Mouse (Mus musculus) intestine, embryonic 15.5 days (tissue): Measurements from ENCODE around the gene Gstz1. TPM values are rescaled to one million over a fixed set of nuclear protein-coding genes. Genes with fewer than 3 reads are reported as not detected.
"Not testable (repeated sequence)": the region's sequence is repeated elsewhere in the genome, so short reads cannot be mapped to it uniquely, and the experiment has no call there.

Experiments
- ATAC-seq: fragments of 200-750 bp; cut with Nextera tagmentation; 2 replicates; pipeline ENCODE4 v1.8.0; 2017; ENCODE audit warnings: moderate TSS enrichment, moderate library complexity
- H3K27ac ChIP-seq: fragments of 300-500 bp; sonication (generic); 2 replicates; pipeline ENCODE4 v1.5.1; 2015; ENCODE audit warnings: mild to moderate bottlenecking, inconsistent platforms
- H3K27me3 ChIP-seq: fragments of 300-500 bp; sonication (generic); replicated peaks from 2 replicates; pipeline ENCODE4 v1.6.1; 2015; ENCODE audit warnings: inconsistent platforms
- H3K36me3 ChIP-seq: fragments of 300-500 bp; sonication (generic); 2 replicates; pipeline ENCODE4 v1.6.1; 2015; ENCODE audit warnings: inconsistent platforms
- H3K4me1 ChIP-seq: fragments of 300-500 bp; sonication (generic); replicated peaks from 2 replicates; pipeline ENCODE4 v1.6.1; 2015; ENCODE audit warnings: inconsistent platforms
- H3K4me2 ChIP-seq: fragments of 300-500 bp; sonication (generic); replicated peaks from 2 replicates; pipeline ENCODE4 v1.6.1; 2015; ENCODE audit warnings: mild to moderate bottlenecking, inconsistent platforms
- H3K4me3 ChIP-seq: fragments of 300-500 bp; sonication (generic); replicated peaks from 2 replicates; pipeline ENCODE4 v1.5.1; 2015; ENCODE audit warnings: inconsistent platforms
- H3K9ac ChIP-seq: fragments of 300-500 bp; sonication (generic); 2 replicates; pipeline ENCODE4 v1.6.1; 2015; ENCODE audit warnings: inconsistent platforms
- H3K9me3 ChIP-seq: fragments of 300-500 bp; sonication (generic); 2 replicates; pipeline ENCODE4 v1.6.1; 2016; ENCODE audit warnings: inconsistent platforms
- WGBS: fragments of 180-500 bp; shearing (Covaris S2); methylation state at CpG from one replicate; pipeline ENCODE4 v1.1.7; 2015; 5-methylcytosine and 5-hydroxymethylcytosine counted together
- polyA plus RNA-seq: library from polyadenylated mRNA; unstranded; fragments of >200 nt; fragmentation: Nextera tagmentation; extraction: Ambion mirVana; gene quantifications from 2 replicates; pipeline ENCODE4 v1.2.1, GENCODE M21; 2015

Gene Gstz1
- polyA plus RNA-seq, 1 experiment from 2014 or later = 44.8 TPM

DNA sequence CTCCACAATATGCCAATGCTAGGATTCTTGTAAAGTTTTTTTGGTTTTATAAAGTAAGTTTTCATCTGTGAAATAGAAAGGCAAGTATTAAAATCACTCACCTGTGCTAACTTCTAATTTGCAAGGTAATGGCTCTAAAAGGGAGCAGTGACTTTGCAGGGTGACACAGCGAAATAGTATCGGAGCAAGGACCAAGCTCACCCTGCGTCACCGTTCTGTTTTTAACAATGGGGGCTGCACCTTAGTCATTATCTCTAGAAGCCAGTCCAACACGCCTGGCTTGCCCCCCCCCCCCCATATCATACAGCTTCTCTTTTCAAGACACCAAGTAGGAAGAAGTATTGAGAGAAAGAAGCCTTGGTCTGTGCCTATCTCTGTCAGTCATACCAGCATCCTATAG lies 13.8 kb downstream of the Gstz1 start:
- no peak for ATAC-seq
- Histone ChIP-seq H3K27ac (no peak overlapping the region), H3K36me3 (no peaks in the 10 kb centered on the region; the same call in 1 of the 2 replicates), H3K9me3 (no peaks in the 10 kb centered on the region), H3K4me3 (no peak overlapping the region), H3K4me2 (no peak overlapping the region), H3K4me1 (peaks cover 5% of the 10 kb centered on the region; the same call in 1 of the 2 replicates), H3K27me3 (no peaks in the 10 kb centered on the region), H3K9ac (no peak overlapping the region)
- 90% methylated on average over 5 of the region's 5 CpGs for WGBS

GRCm38 (mm10) chr12:87175194-87175946 lies 28.4 kb downstream of the Gstz1 start:
- Histone ChIP-seq H3K4me2 (no peak overlapping the region), H3K27me3 (no peaks in the 10 kb centered on the region), H3K4me1 (no peaks in the 10 kb centered on the region), H3K36me3 (no peaks in the 10 kb centered on the region; the same call in 1 of the 2 replicates), H3K9me3 (no peaks in the 10 kb centered on the region), H3K9ac (no peak overlapping the region), H3K4me3 (no peak overlapping the region), H3K27ac (no peak overlapping the region)
- WGBS = 75% methylated on average over 4 of the region's 4 CpGs
- ATAC-seq = no peak

DNA sequence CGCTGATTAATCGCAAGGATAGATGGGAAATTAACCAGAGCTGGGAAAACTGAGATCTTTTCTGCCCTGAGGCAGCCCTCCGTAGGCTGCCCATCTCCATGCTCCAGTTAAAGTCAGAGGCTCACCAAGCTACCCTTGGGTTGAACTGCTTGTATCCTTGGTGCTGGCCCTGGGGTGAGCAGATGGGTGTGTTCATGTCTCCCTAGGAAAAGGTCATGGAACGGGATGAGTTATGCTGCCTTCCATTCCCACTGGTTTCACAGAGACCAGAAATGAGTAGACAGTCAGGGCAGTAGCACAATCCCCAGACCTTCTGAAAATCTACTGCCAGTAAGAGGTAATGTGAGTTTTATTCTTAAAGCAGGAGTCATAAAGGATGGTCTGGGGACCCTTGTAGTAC lies 30.7 kb downstream of the Gstz1 start:
- no peak for ATAC-seq
- WGBS = 93% methylated on average over 4 of the region's 4 CpGs

DNA sequence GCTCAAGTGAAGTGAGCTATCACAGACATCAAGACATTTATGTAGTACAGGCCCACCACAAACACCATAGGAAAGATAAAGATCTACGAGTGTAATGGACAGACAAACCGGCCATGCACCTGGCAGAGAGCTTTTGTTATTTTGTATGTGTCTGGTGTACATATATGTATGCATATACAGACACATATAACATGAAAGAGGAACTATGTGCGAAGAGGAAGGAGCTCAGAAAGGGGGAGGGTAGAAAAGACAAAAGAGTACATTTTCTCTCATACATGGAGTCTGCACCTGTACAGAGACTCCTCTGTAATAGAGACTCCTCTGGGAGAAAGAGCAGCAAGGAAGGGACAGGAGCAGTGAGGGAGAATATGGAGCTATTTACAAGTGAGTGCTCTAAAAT lies 46.0 kb downstream of the Gstz1 start:
- Histone ChIP-seq H3K27ac (no peak overlapping the region), H3K9ac (no peak overlapping the region), H3K4me1 (no peaks in the 10 kb centered on the region), H3K27me3 (no peaks in the 10 kb centered on the region), H3K4me3 (no peak overlapping the region), H3K9me3 (no peaks in the 10 kb centered on the region), H3K4me2 (no peak overlapping the region), H3K36me3 (no peaks in the 10 kb centered on the region)
- WGBS = 87% methylated on average over 3 of the region's 3 CpGs
- ATAC-seq = no peak

More for the DNA sequence above, 30.7 kb downstream of the Gstz1 start:
- H3K9ac ChIP-seq = no peak overlapping the region
- no peaks in the 10 kb centered on the region for H3K36me3 ChIP-seq
- no peaks in the 10 kb centered on the region for H3K9me3 ChIP-seq
- no peak overlapping the region for H3K27ac ChIP-seq
- no peaks in the 10 kb centered on the region for H3K27me3 ChIP-seq
- H3K4me1 ChIP-seq = no peaks in the 10 kb centered on the region
- H3K4me2 ChIP-seq = no peak overlapping the region
- no peak overlapping the region for H3K4me3 ChIP-seq

- WGBS = 51% methylated on average over 1 of the region's 1 CpGs
Measured at GRCm38 (mm10) chr12:87195069-87195468, 48.1 kb downstream of the Gstz1 start.

DNA sequence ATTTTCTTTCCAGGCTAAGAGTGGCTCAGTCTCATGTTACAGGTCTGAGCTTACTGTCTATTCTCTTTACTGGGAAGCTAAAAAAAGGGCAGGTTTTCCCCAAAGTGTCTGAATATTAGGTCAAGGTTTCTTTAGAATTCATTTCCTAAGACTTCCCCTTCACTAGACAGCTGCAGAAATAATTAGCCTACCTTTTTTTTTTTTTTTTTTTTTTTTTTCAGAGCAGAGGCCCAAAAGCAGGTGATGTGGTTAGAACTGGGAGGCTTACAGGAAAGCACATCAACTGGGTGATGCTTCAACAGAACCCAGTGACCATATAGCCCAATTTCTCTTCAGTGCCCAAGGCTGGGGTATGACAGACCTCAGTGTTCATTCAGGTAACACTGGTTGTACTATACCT lies 49.3 kb downstream of the Gstz1 start:
- Histone ChIP-seq H3K27me3 (no peaks in the 10 kb centered on the region), H3K4me1 (no peaks in the 10 kb centered on the region), H3K27ac (no peak overlapping the region), H3K36me3 (no peaks in the 10 kb centered on the region), H3K9ac (no peak overlapping the region), H3K9me3 (no peaks in the 10 kb centered on the region), H3K4me2 (no peak overlapping the region), H3K4me3 (no peak overlapping the region)
- ATAC-seq = no peak

More at GRCm38 (mm10) chr12:87195069-87195468, 48.1 kb downstream of the Gstz1 start:
- no peaks in the 10 kb centered on the region for H3K9me3 ChIP-seq
- H3K4me1 ChIP-seq = no peaks in the 10 kb centered on the region
- H3K4me2 ChIP-seq = no peak overlapping the region
- ATAC-seq = no peak
- H3K36me3 ChIP-seq = no peaks in the 10 kb centered on the region
- H3K4me3 ChIP-seq = no peak overlapping the region
- H3K27me3 ChIP-seq = no peaks in the 10 kb centered on the region
- H3K9ac ChIP-seq = no peak overlapping the region
- H3K27ac ChIP-seq = no peak overlapping the region

GRCm38 (mm10) chr12:87198792-87199191 lies 51.8 kb downstream of the Gstz1 start:
- H3K9ac ChIP-seq = 0 out of 2 replicates have a peak overlapping the region, but pooled peaks have one; percentile 84

GRCm38 (mm10) chr12:87199206-87199972 lies 52.4 kb downstream of the Gstz1 start, which contains the start of gene Samd15:
Gene Samd15, plus strand, starts transcription at chr12:87199723.
- Histone ChIP-seq H3K4me2 (peak within 1 kb of the TSS; percentile 95), H3K9me3 (no peaks in the 10 kb centered on the region), H3K27me3 (no peaks in the 10 kb centered on the region), H3K36me3 (no peaks in the 10 kb centered on the region), H3K4me3 (peak within 1 kb of the TSS; percentile 89), H3K27ac (peak within 1 kb of the TSS; percentile 74; the same call in 1 of the 2 replicates), H3K9ac (peak within 1 kb of the TSS; percentile 84), H3K4me1 (no peaks in the 10 kb centered on the region)
- under 1% methylated on average over 38 of the region's 38 CpGs for WGBS
- peak; percentile 63 for ATAC-seq

More at GRCm38 (mm10) chr12:87198792-87199191, 51.8 kb downstream of the Gstz1 start:
- Histone ChIP-seq H3K9me3 (no peaks in the 10 kb centered on the region), H3K4me2 (peak overlapping the region; percentile 95), H3K36me3 (no peaks in the 10 kb centered on the region), H3K4me3 (peak overlapping the region; percentile 89; the same call in 1 of the 2 replicates), H3K4me1 (no peaks in the 10 kb centered on the region), H3K27me3 (no peaks in the 10 kb centered on the region), H3K27ac (no peak overlapping the region)
- 56% methylated on average over 6 of the region's 6 CpGs for WGBS
- no peak for ATAC-seq

DNA sequence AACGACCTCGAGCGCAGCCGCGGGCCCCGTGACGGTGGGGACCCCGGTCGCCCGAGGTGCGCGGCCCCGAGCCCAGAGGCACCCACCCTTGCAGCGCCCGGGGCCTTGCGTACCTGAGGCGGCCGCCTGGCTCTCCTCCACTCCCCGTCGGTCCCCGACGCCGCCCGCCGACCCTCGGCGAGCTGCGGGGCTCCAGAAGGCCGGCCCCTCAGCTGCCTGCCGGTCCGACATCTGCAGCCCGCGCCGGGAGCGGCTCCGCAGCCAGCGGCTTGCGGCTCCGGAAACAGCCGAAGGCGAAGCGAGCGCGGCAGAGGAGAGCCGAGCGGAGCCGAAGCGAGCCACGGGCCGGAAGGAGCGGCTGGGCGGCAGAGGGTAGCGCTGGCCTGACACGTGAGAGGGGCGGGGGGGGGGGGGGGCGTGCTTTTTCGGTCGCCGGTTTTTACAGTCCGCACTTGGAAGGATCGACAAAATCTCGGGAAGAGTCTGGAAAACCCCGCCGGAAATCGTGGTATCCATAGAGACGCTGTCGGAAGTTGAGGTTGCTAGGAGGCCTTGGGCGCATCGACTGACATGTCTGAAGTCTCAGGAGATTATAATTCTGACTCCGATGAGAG lies 53.1 kb downstream of the Gstz1 start, which contains the start of gene Tmed8:
TSS of gene Tmed8 (minus strand) at position 482 of the 614 bp plus-strand sequence.
- peak; percentile 97 for ATAC-seq
- H3K36me3 ChIP-seq = no peaks in the 10 kb centered on the region
- no peaks in the 10 kb centered on the region for H3K9me3 ChIP-seq
- peak within 1 kb of the TSS; percentile 84 for H3K9ac ChIP-seq
- H3K27ac ChIP-seq = peak within 1 kb of the TSS; percentile 74; the same call in 1 of the 2 replicates
- no peaks in the 10 kb centered on the region for H3K27me3 ChIP-seq
- H3K4me2 ChIP-seq = peak within 1 kb of the TSS; percentile 95
- H3K4me1 ChIP-seq = no peaks in the 10 kb centered on the region
- under 1% methylated on average over 56 of the region's 70 CpGs for WGBS
- H3K4me3 ChIP-seq = peak within 1 kb of the TSS; percentile 89

GRCm38 (mm10) chr12:87201694-87202093 lies 54.7 kb downstream of the Gstz1 start:
- H3K4me3 ChIP-seq = no peak overlapping the region
- 65% methylated on average over 5 of the region's 5 CpGs for WGBS
- no peaks in the 10 kb centered on the region for H3K36me3 ChIP-seq
- H3K9me3 ChIP-seq = no peaks in the 10 kb centered on the region
- no peak overlapping the region for H3K27ac ChIP-seq
- ATAC-seq = no peak
- H3K4me2 ChIP-seq = no peak overlapping the region
- H3K9ac ChIP-seq = no peak overlapping the region
- H3K27me3 ChIP-seq = no peaks in the 10 kb centered on the region
- no peaks in the 10 kb centered on the region for H3K4me1 ChIP-seq

DNA sequence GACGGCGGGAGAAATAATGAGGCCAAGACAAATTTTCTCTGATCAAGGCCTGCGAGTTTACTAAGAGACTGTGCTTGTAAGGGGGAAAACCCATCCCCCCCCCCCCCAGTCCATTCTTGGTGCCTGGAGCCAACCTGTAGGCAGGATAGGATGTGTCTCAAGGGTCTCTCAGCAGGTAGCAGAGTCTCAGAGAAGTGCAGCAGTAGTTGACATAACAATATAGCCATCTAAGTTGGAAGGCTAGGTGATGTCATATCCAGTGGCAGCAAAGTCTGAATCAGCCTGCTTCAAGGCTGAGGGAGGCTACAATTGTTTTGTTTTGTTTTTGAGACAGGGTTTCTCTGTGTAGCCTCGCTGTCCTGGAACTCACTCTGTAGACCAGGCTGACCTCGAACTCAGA lies 58.8 kb downstream of the Gstz1 start:
- 94% methylated on average over 5 of the region's 5 CpGs for WGBS
- H3K4me1 ChIP-seq, H3K4me3 ChIP-seq, H3K9ac ChIP-seq, H3K36me3 ChIP-seq, ATAC-seq, H3K9me3 ChIP-seq, H3K27ac ChIP-seq, H3K4me2 ChIP-seq, H3K27me3 ChIP-seq: not testable (repeated sequence)
